Mouse (Mus musculus) heart, postnatal 25 days (tissue): ENCODE data around the gene Rras2. TPM values are rescaled to one million over a fixed set of nuclear protein-coding genes. Genes with fewer than 3 reads are reported as not detected.

Experiments
- DNase-seq: peaks from one replicate; pipeline ENCODE4 v3.0.0; 2022; ENCODE audit warnings: low spot score
- intact Hi-C: fragments of 180-260 bp; cut with DNase I; formaldehyde crosslinking; loops from one replicate; pipeline ENCODE4 v1.15.1; 2025
- total RNA-seq, 2 experiments: library from RNA; stranded (reverse); gene quantifications; 2 replicates each; pipeline ENCODE4 v1.2.3; 2021

The Rras2 gene
- total RNA-seq, 2 experiments from 2014 or later, result 48.2 to 50.2 TPM

GRCm38 (mm10) chr7:114004171-114004570, 113.4 kb downstream of the Rras2 start:
- intact Hi-C loops, result no loop called here
- no peak for DNase-seq

- no peak for DNase-seq
- intact Hi-C loops, result no loop called here
These were observed 119.8 kb downstream of the Rras2 start for GRCm38 (mm10) chr7:113997675-113998354.

Other genes with a start within 250 kb of the Rras2 start
- 10 to 100 TPM; 40.0 to 44.6 TPM for gene Copb1, start 136.9 kb upstream of the Rras2 start, total RNA-seq
- 100 to 1,000 TPM; 134 to 146 TPM for gene Psma1, start 158.3 kb upstream of the Rras2 start, total RNA-seq